In the genomic region with DNA sequence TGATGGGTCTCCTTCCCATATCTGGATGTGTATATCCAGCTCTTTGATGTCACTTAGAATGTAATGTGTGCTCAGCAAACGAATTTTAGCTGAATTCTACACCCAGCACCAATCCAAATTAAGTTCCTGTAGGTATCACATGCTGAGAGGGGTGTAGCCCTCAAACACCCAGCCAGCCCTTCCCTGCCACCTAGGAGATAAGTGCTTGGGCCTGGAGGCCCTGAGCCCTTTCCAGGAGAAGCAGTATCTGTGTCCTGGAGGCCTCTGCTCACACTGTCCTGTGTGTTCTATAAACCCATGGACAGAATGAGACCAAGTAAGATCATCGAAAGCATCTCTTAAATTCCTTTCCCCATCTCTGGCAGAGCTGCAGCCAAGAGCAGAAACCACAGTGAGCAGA, we compare ENCODE assay signal across 35 mouse cellular contexts. TPM values are rescaled to one million over a fixed set of nuclear protein-coding genes. Genes with fewer than 3 reads are reported as not detected.
"Had no signal": no experiment of that assay in that cellular context is flagged by ENCODE, and none has a peak within 500 bp of the region (broad histone marks: within the 10 kb centered on the region; RNA-seq: fewer than 3 reads in every experiment).

No protein-coding gene starts in this region.

- H3K4me2 ChIP-seq: limb, embryonic 12.5 days; limb, embryonic 15.5 days; midbrain, embryonic 12.5 days; neural tube, embryonic 13.5 days had no signal

- DNase-seq: kidney, adult 18-20 months; kidney, adult 9 months; kidney, postnatal 25 days; layer of hippocampus, postnatal 36 days; lung, adult 2 months; lung, postnatal 14 days; lung, postnatal 4 days; retina, postnatal 1 day; right cerebral cortex, postnatal 25 days; thymus, adult 18-20 months; thymus, postnatal 36 days had no signal

- ATAC-seq: inflammation-experienced regulatory T-cells, adult 6 months; intestine, embryonic 16.5 days; midbrain, embryonic 16.5 days had no signal

- H3K36me3 ChIP-seq: limb, embryonic 12.5 days; limb, embryonic 15.5 days; midbrain, embryonic 12.5 days; neural tube, embryonic 13.5 days had no signal

- H3K9me3 ChIP-seq: limb, embryonic 12.5 days; limb, embryonic 15.5 days; midbrain, embryonic 12.5 days; neural tube, embryonic 13.5 days had no signal

- H3K4me3 ChIP-seq: layer of hippocampus, adult 2 months; left cerebral cortex, adult 2 months; limb, embryonic 12.5 days; limb, embryonic 15.5 days; midbrain, embryonic 12.5 days; myocyte; neural tube, embryonic 13.5 days had no signal

- H3K4me1 ChIP-seq: limb, embryonic 12.5 days; limb, embryonic 15.5 days; midbrain, embryonic 12.5 days; neural tube, embryonic 13.5 days had no signal

- H3K9ac ChIP-seq: limb, embryonic 12.5 days; limb, embryonic 15.5 days; midbrain, embryonic 12.5 days; neural tube, embryonic 13.5 days had no signal

- H3K27ac ChIP-seq: layer of hippocampus, adult 2 months; left cerebral cortex, adult 2 months; limb, embryonic 12.5 days; limb, embryonic 15.5 days; midbrain, embryonic 12.5 days; neural tube, embryonic 13.5 days had no signal

- H3K27me3 ChIP-seq: limb, embryonic 15.5 days; midbrain, embryonic 12.5 days; neural tube, embryonic 13.5 days had no signal

RNA-seq across cellular contexts. Expression of gene Prlh, which starts 5.7 kb away (rescaled TPM):
- total RNA-seq: layer of hippocampus, adult 2 months; layer of hippocampus, postnatal 10 days; layer of hippocampus, postnatal 36 days; left cerebral cortex, adult 2 months; left cerebral cortex, postnatal 10 days; left cerebral cortex, postnatal 36 days; megakaryocyte, adult 5-6 weeks; monocyte, adult 5-6 weeks; neutrophil, adult 5-6 weeks had no signal
- polyA plus RNA-seq: inflammation-experienced regulatory T-cells, adult 6 months; intestine, embryonic 16.5 days; kidney, embryonic 16.5 days; large intestine, adult 2 months; limb, embryonic 12.5 days; limb, embryonic 15.5 days; lung, adult 2 months; lung, embryonic 16.5 days; midbrain, embryonic 12.5 days; midbrain, embryonic 16.5 days; myocyte; neural tube, embryonic 13.5 days; small intestine, adult 2 months; spleen, adult 2 months; stomach, embryonic 16.5 days; testis, adult 2 months; urinary bladder, adult 2 months had no signal

RNA-seq across cellular contexts. Expression of gene Rab17, which starts 22.2 kb away (rescaled TPM):
- total RNA-seq: layer of hippocampus, adult 2 months; layer of hippocampus, postnatal 36 days; left cerebral cortex, postnatal 36 days; megakaryocyte, adult 5-6 weeks; monocyte, adult 5-6 weeks; neutrophil, adult 5-6 weeks had no signal
- polyA plus RNA-seq: inflammation-experienced regulatory T-cells, adult 6 months; midbrain, embryonic 12.5 days; myocyte had no signal

RNA-seq across cellular contexts. Expression of gene Mlph, which starts 32.4 kb away (rescaled TPM):
- total RNA-seq: megakaryocyte, adult 5-6 weeks; monocyte, adult 5-6 weeks; neutrophil, adult 5-6 weeks had no signal
- polyA plus RNA-seq: inflammation-experienced regulatory T-cells, adult 6 months had no signal
